Mouse (Mus musculus) liver, adult 2 months (tissue): ENCODE data around the gene Coq8a. TPM values are rescaled to one million over a fixed set of nuclear protein-coding genes. Genes with fewer than 3 reads are reported as not detected.
A peak's percentile ranks its signal among the peaks of the same experiment; 100 is the strongest.

Experiments used
- DNase-seq: peaks from one replicate; pipeline ENCODE4 v3.0.0-alpha.2; 2011; ENCODE audit warnings: low read depth, low spot score; ENCODE audit errors: extremely low read depth
- H3K27ac ChIP-seq: fragments of 200-500 bp; replicated peaks from 2 replicates; pipeline ENCODE4 v1.5.1; 2012; ENCODE audit warnings: low read depth, mild to moderate bottlenecking, control low read depth, inconsistent platforms, low read length; ENCODE audit not compliant: insufficient read depth
- H3K27me3 ChIP-seq: fragments of 200-500 bp; 2 replicates; pipeline ENCODE4 v1.6.1; 2012; ENCODE audit warnings: mild to moderate bottlenecking, moderate library complexity, low read length, inconsistent platforms; ENCODE audit not compliant: control insufficient read depth, insufficient read depth
- H3K36me3 ChIP-seq: fragments of 200-500 bp; 2 replicates; pipeline ENCODE4 v1.6.1; 2012; ENCODE audit warnings: low read length, inconsistent platforms; ENCODE audit not compliant: control insufficient read depth, insufficient read depth
- H3K4me1 ChIP-seq: fragments of 200-500 bp; 2 replicates; pipeline ENCODE4 v1.6.1; 2011; ENCODE audit warnings: low read length; ENCODE audit not compliant: control insufficient read depth, insufficient read depth
- H3K4me3 ChIP-seq: fragments of 200-500 bp; 2 replicates; pipeline ENCODE4 v1.5.1; 2011; ENCODE audit warnings: low read depth, mild to moderate bottlenecking, control low read depth, low read length, moderate library complexity; ENCODE audit not compliant: insufficient read depth
- H3K79me2 ChIP-seq: fragments of 200-500 bp; 2 replicates; pipeline ENCODE4 v1.6.1; 2012; ENCODE audit warnings: inconsistent platforms, mild to moderate bottlenecking, low read length, moderate library complexity; ENCODE audit not compliant: control insufficient read depth, insufficient read depth
- H3K9ac ChIP-seq: fragments of 200-500 bp; 2 replicates; pipeline ENCODE4 v1.6.1; 2012; ENCODE audit warnings: low read depth, mild to moderate bottlenecking, control low read depth, inconsistent platforms, low read length
- CTCF ChIP-seq: fragments of 200-500 bp; IDR thresholded peaks from 2 replicates; pipeline ENCODE4 v1.5.1; 2011; ENCODE audit warnings: low read depth, low read length, control low read depth
- POLR2A ChIP-seq: fragments of 200-500 bp; IDR thresholded peaks from 2 replicates; pipeline ENCODE4 v1.6.1; 2011; ENCODE audit warnings: low read length, control low read depth; ENCODE audit not compliant: insufficient read depth; ENCODE audit errors: extremely low read depth
- WGBS: fragments of 180-500 bp; shearing (Covaris S2); methylation state at CpG from one replicate; pipeline ENCODE4 v1.1.7; 2018; 5-methylcytosine and 5-hydroxymethylcytosine counted together
- polyA plus RNA-seq: library from polyadenylated mRNA; depleted of rRNA; stranded (reverse); fragments of >200 nt; gene quantifications from 2 replicates; pipeline ENCODE4 v1.2.3, GENCODE M21; 2012; rRNA removed
- total RNA-seq: library from RNA; depleted of rRNA; stranded (reverse); fragments of >200 nt; gene quantifications from 2 replicates; pipeline ENCODE4 v1.2.3, GENCODE M21; 2014; rRNA removed

The Coq8a gene
- total and polyA plus RNA-seq, 2 experiments: 137 to 444 TPM

- no peak for DNase-seq
- H3K9ac ChIP-seq: no peak overlapping the region
- WGBS: 90% methylated on average over 4 of the region's 4 CpGs
- TF ChIP-seq POLR2A: no peak
- no peak for TF ChIP-seq CTCF
- H3K4me1 ChIP-seq: no peaks in the 10 kb centered on the region
- H3K27me3 ChIP-seq: no peaks in the 10 kb centered on the region
- H3K79me2 ChIP-seq: no peaks in the 10 kb centered on the region
- H3K36me3 ChIP-seq: peaks cover 17% of the 10 kb centered on the region
- no peak overlapping the region for H3K27ac ChIP-seq
- H3K4me3 ChIP-seq: no peak overlapping the region
These were observed 67.2 kb downstream of the Coq8a start for GRCm38 (mm10) chr1:180132187-180132586.

GRCm38 (mm10) chr1:180131402-180131801, 68.0 kb downstream of the Coq8a start:
- H3K27me3 ChIP-seq: no peaks in the 10 kb centered on the region
- no peak overlapping the region for H3K4me3 ChIP-seq
- no peak overlapping the region for H3K9ac ChIP-seq
- no peak overlapping the region for H3K27ac ChIP-seq
- TF ChIP-seq POLR2A (no peak), CTCF (no peak)
- H3K4me1 ChIP-seq: no peaks in the 10 kb centered on the region
- H3K36me3 ChIP-seq: peaks cover 13% of the 10 kb centered on the region
- peak; percentile 17 for DNase-seq
- H3K79me2 ChIP-seq: no peaks in the 10 kb centered on the region
- 69% methylated on average over 3 of the region's 3 CpGs for WGBS

- 97% methylated on average over 5 of the region's 5 CpGs for WGBS
- Histone ChIP-seq H3K36me3 (peaks cover 3% of the 10 kb centered on the region; the same call in 1 of the 2 replicates), H3K27ac (no peak overlapping the region), H3K4me3 (no peak overlapping the region), H3K27me3 (no peaks in the 10 kb centered on the region), H3K9ac (no peak overlapping the region), H3K4me1 (no peaks in the 10 kb centered on the region), H3K79me2 (no peaks in the 10 kb centered on the region)
- no peak for TF ChIP-seq POLR2A
- DNase-seq: no peak
These were observed 71.2 kb downstream of the Coq8a start for GRCm38 (mm10) chr1:180128077-180128792.

GRCm38 (mm10) chr1:180118233-180118632, 81.2 kb downstream of the Coq8a start:
- H3K36me3 ChIP-seq: peaks cover 11% of the 10 kb centered on the region; the same call in 1 of the 2 replicates
- no peak overlapping the region for H3K9ac ChIP-seq
- no peak for TF ChIP-seq CTCF
- no peak for TF ChIP-seq POLR2A
- H3K79me2 ChIP-seq: no peaks in the 10 kb centered on the region
- WGBS: 97% methylated on average over 8 of the region's 8 CpGs
- H3K4me3 ChIP-seq: no peak overlapping the region
- no peaks in the 10 kb centered on the region for H3K4me1 ChIP-seq
- DNase-seq: no peak
- no peaks in the 10 kb centered on the region for H3K27me3 ChIP-seq
- H3K27ac ChIP-seq: no peak overlapping the region

- H3K9ac ChIP-seq: no peak overlapping the region
- TF ChIP-seq POLR2A: no peak
- TF ChIP-seq CTCF: peak; percentile 73
- H3K27ac ChIP-seq: no peak overlapping the region
- H3K36me3 ChIP-seq: peaks cover 14% of the 10 kb centered on the region; the same call in 1 of the 2 replicates
- 85% methylated on average over 1 of the region's 1 CpGs for WGBS
- DNase-seq: no peak
- no peaks in the 10 kb centered on the region for H3K4me1 ChIP-seq
- H3K27me3 ChIP-seq: no peaks in the 10 kb centered on the region
- no peak overlapping the region for H3K4me3 ChIP-seq
- H3K79me2 ChIP-seq: no peaks in the 10 kb centered on the region
These were observed 82.9 kb downstream of the Coq8a start for GRCm38 (mm10) chr1:180116525-180116924.

Other genes starting within 250 kb of the Coq8a start
- 23.3 and 24.7 TPM in 2 replicates for gene Cdc42bpa, start 239.1 kb downstream of the Coq8a start, total RNA-seq
- 4.3 and 7.0 TPM in 2 replicates for gene Cdc42bpa, start 239.1 kb downstream of the Coq8a start, polyA plus RNA-seq
- gene Psen2, start 63.8 kb upstream of the Coq8a start, total RNA-seq: 247 and 256 TPM in 2 replicates
- gene Psen2, start 63.8 kb upstream of the Coq8a start, polyA plus RNA-seq: 711 and 783 TPM in 2 replicates
- 3.7 and 6.0 TPM in 2 replicates for gene Itpkb, start 130.9 kb upstream of the Coq8a start, total RNA-seq
- 2.2 and 2.7 TPM in 2 replicates for gene Itpkb, start 130.9 kb upstream of the Coq8a start, polyA plus RNA-seq